Mouse (Mus musculus): ENCODE data around the gene Slpi.

GRCm38 (mm10) chr2:164424406-164424805 is 35.5 kb upstream of the Slpi start:
- TF ChIP-seq GATA1 (IDR thresholded peaks at IDR 0.05; ENCODE audit: low read length) (no peak), TAL1 (IDR thresholded peaks at IDR 0.05; ENCODE audit: low read length) (no peak)

Data from erythroblast, embryonic 14.5 days (primary cell).